In the genomic region with DNA sequence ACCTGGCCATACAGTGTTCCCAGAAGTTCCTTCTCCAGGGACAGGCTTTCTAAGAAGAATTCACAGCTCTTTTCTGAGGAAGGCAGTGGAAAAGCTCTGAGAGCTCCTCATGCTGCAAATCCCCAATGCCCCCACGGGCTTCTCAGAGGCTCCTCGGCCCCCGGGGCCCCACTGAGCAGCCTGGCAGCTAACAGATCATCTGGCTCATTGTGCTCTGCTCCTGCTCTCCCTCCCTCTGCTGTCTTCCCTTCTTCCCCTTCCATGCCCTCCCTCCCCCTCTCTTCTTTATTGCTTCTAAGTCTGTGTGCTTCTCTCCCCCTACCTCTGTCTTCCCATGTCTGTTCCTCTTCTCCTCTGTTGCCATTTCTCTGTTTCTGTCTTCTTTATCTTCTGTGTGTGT, we compare ENCODE assay signal across 11 mouse cellular contexts.
A peak's percentile ranks its signal among the peaks of the same experiment; 100 is the strongest.
DNase-seq lines count a peak whose midpoint lies in the region; ATAC-seq and TF ChIP-seq lines count a peak whose summit lies in the region.
"Had no signal": no experiment of that assay in that cellular context is flagged by ENCODE, and none has a peak within 500 bp of the region (broad histone marks: within the 10 kb centered on the region; RNA-seq: fewer than 3 reads in every experiment).

No protein-coding gene starts in this region.

- 0 out of 2 replicates have a peak overlapping the region, but pooled peaks have one; percentile 4 for H3K9ac ChIP-seq in forebrain, embryonic 11.5 days (ENCODE audit: low read length)
- H3K9ac ChIP-seq in forebrain, embryonic 15.5 days (replicated peaks) = no peak overlapping the region
- no peak overlapping the region for H3K9ac ChIP-seq in stomach, embryonic 14.5 days (replicated peaks; ENCODE audit: low read depth, low read length)
- no peak overlapping the region for H3K9ac ChIP-seq in stomach, postnatal 0 days (ENCODE audit: low read length)
- peak overlapping the region; percentile 34; the same call in 1 of the 2 replicates for H3K9ac ChIP-seq in midbrain, embryonic 11.5 days (ENCODE audit: low read length)
- no peak overlapping the region for H3K9ac ChIP-seq in stomach, embryonic 15.5 days

- H3K9me3 ChIP-seq in forebrain, embryonic 11.5 days (ENCODE audit: control insufficient read depth, low read length) = no peaks in the 10 kb centered on the region
- H3K9me3 ChIP-seq in forebrain, embryonic 15.5 days = no peaks in the 10 kb centered on the region
- no peaks in the 10 kb centered on the region for H3K9me3 ChIP-seq in stomach, embryonic 14.5 days (ENCODE audit: control insufficient read depth, low read depth, low read length)
- no peaks in the 10 kb centered on the region for H3K9me3 ChIP-seq in stomach, postnatal 0 days (ENCODE audit: control insufficient read depth, low read length)
- H3K9me3 ChIP-seq in midbrain, embryonic 11.5 days (ENCODE audit: control insufficient read depth, low read length) = no peaks in the 10 kb centered on the region
- H3K9me3 ChIP-seq in stomach, embryonic 15.5 days = no peaks in the 10 kb centered on the region

- TF ChIP-seq CTCF in stomach, postnatal 0 days (IDR thresholded peaks at IDR 0.05; ENCODE audit: low read depth) = no peak

- no peaks in the 10 kb centered on the region for H3K27me3 ChIP-seq in forebrain, embryonic 11.5 days (ENCODE audit: control insufficient read depth, insufficient read depth, low read length)
- no peaks in the 10 kb centered on the region for H3K27me3 ChIP-seq in forebrain, embryonic 15.5 days
- no peaks in the 10 kb centered on the region for H3K27me3 ChIP-seq in stomach, embryonic 14.5 days (ENCODE audit: control insufficient read depth, insufficient read depth, low read length)
- no peaks in the 10 kb centered on the region for H3K27me3 ChIP-seq in stomach, postnatal 0 days (ENCODE audit: control insufficient read depth, insufficient read depth, low read length)
- H3K27me3 ChIP-seq in midbrain, embryonic 11.5 days (ENCODE audit: control insufficient read depth, insufficient read depth, low read length) = no peaks in the 10 kb centered on the region
- H3K27me3 ChIP-seq in stomach, embryonic 15.5 days (replicated peaks) = no peaks in the 10 kb centered on the region

- H3K27ac ChIP-seq in forebrain, embryonic 11.5 days (ENCODE audit: low read depth, low read length) = no peak overlapping the region; the same call in 1 of the 2 replicates
- H3K27ac ChIP-seq in forebrain, embryonic 15.5 days (replicated peaks) = no peak overlapping the region
- 0 out of 2 replicates have a peak overlapping the region, but pooled peaks have one; percentile 21 for H3K27ac ChIP-seq in stomach, embryonic 14.5 days (ENCODE audit: low read length)
- no peak overlapping the region for H3K27ac ChIP-seq in stomach, postnatal 0 days (replicated peaks)
- no peak overlapping the region for H3K27ac ChIP-seq in midbrain, embryonic 11.5 days (ENCODE audit: low read depth, low read length)
- H3K27ac ChIP-seq in stomach, embryonic 15.5 days = peak overlapping the region; percentile 21; the same call in 1 of the 2 replicates

- DNase-seq in forebrain, embryonic 11.5 days (ENCODE audit: low spot score) = no peak
- DNase-seq in stomach, postnatal 0 days (ENCODE audit: low spot score) = no peak
- DNase-seq in midbrain, embryonic 11.5 days (ENCODE audit: low spot score, missing footprints) = no peak
- DNase-seq: cerebellum, adult 2 months; kidney, adult 18-20 months had no signal

- H3K4me2 ChIP-seq in forebrain, embryonic 11.5 days (ENCODE audit: low read depth, low read length, severe bottlenecking) = no peak overlapping the region
- H3K4me2 ChIP-seq in forebrain, embryonic 15.5 days (replicated peaks) = no peak overlapping the region
- no peak overlapping the region for H3K4me2 ChIP-seq in stomach, embryonic 14.5 days (replicated peaks; ENCODE audit: low read depth, low read length)
- H3K4me2 ChIP-seq in stomach, postnatal 0 days (replicated peaks; ENCODE audit: low read depth) = no peak overlapping the region
- H3K4me2 ChIP-seq in midbrain, embryonic 11.5 days = no peak overlapping the region
- H3K4me2 ChIP-seq in stomach, embryonic 15.5 days = no peak overlapping the region

- 0% methylated on average over 3 of the region's 3 CpGs for WGBS in forebrain, embryonic 11.5 days
- WGBS in forebrain, embryonic 15.5 days = 0% methylated on average over 3 of the region's 3 CpGs
- 2% methylated on average over 3 of the region's 3 CpGs for WGBS in stomach, embryonic 14.5 days
- WGBS in stomach, postnatal 0 days = 3% methylated on average over 3 of the region's 3 CpGs
- WGBS in midbrain, embryonic 11.5 days = 2% methylated on average over 3 of the region's 3 CpGs
- WGBS in stomach, embryonic 15.5 days = 7% methylated on average over 3 of the region's 3 CpGs

- TF ChIP-seq EP300 in stomach, postnatal 0 days (optimal IDR thresholded peaks at IDR 0.05) = no peak

- no peaks in the 10 kb centered on the region for H3K36me3 ChIP-seq in forebrain, embryonic 11.5 days (ENCODE audit: control insufficient read depth, insufficient read depth, low read length)
- no peaks in the 10 kb centered on the region for H3K36me3 ChIP-seq in forebrain, embryonic 15.5 days
- H3K36me3 ChIP-seq in stomach, embryonic 14.5 days (ENCODE audit: control insufficient read depth, insufficient read depth, low read length) = no peaks in the 10 kb centered on the region
- no peaks in the 10 kb centered on the region for H3K36me3 ChIP-seq in stomach, postnatal 0 days (ENCODE audit: control insufficient read depth, insufficient read depth, low read length)
- no peaks in the 10 kb centered on the region for H3K36me3 ChIP-seq in midbrain, embryonic 11.5 days (ENCODE audit: control insufficient read depth, insufficient read depth, low read length)
- H3K36me3 ChIP-seq in stomach, embryonic 15.5 days = no peaks in the 10 kb centered on the region

- H3K4me1 ChIP-seq in forebrain, embryonic 11.5 days (replicated peaks; ENCODE audit: control insufficient read depth, insufficient read depth, low read length) = peaks cover 5% of the 10 kb centered on the region; the same call in 1 of the 2 replicates
- peaks cover 28% of the 10 kb centered on the region for H3K4me1 ChIP-seq in forebrain, embryonic 15.5 days
- peaks cover 12% of the 10 kb centered on the region for H3K4me1 ChIP-seq in stomach, embryonic 14.5 days (ENCODE audit: control insufficient read depth, insufficient read depth, low read length)
- no peaks in the 10 kb centered on the region for H3K4me1 ChIP-seq in stomach, postnatal 0 days (replicated peaks; ENCODE audit: control insufficient read depth, insufficient read depth)
- H3K4me1 ChIP-seq in midbrain, embryonic 11.5 days (ENCODE audit: control insufficient read depth, insufficient read depth, low read length) = peaks cover 9% of the 10 kb centered on the region
- H3K4me1 ChIP-seq in stomach, embryonic 15.5 days = peaks cover 3% of the 10 kb centered on the region; the same call in 1 of the 2 replicates

- H3K4me3 ChIP-seq in forebrain, embryonic 11.5 days (ENCODE audit: low read depth, low read length) = no peak overlapping the region
- H3K4me3 ChIP-seq in forebrain, embryonic 15.5 days = no peak overlapping the region
- no peak overlapping the region for H3K4me3 ChIP-seq in stomach, embryonic 14.5 days (ENCODE audit: low read depth, low read length)
- H3K4me3 ChIP-seq in stomach, postnatal 0 days (ENCODE audit: low read depth, low read length) = no peak overlapping the region
- no peak overlapping the region for H3K4me3 ChIP-seq in midbrain, embryonic 11.5 days (ENCODE audit: low read depth, low read length)
- H3K4me3 ChIP-seq in stomach, embryonic 15.5 days (replicated peaks) = no peak overlapping the region
- H3K4me3 ChIP-seq: erythroblast, embryonic 14.5 days had no signal

- ATAC-seq in forebrain, embryonic 11.5 days (replicated peaks; ENCODE audit: low FRiP score) = no peak
- ATAC-seq in forebrain, embryonic 15.5 days (replicated peaks) = no peak; the same call in 1 of the 2 replicates
- no peak for ATAC-seq in stomach, embryonic 14.5 days (ENCODE audit: insufficient number of reproducible peaks, insufficient read depth, low FRiP score, low read depth)
- no peak for ATAC-seq in stomach, postnatal 0 days (ENCODE audit: low FRiP score, low TSS enrichment)
- peak; percentile 50; the same call in 1 of the 2 replicates for ATAC-seq in midbrain, embryonic 11.5 days (ENCODE audit: low FRiP score)
- no peak for ATAC-seq in stomach, embryonic 15.5 days (ENCODE audit: insufficient read depth, low FRiP score, low read depth)
- ATAC-seq in inflammation-experienced regulatory T-cells, adult 6 months = no peak
- no peak for ATAC-seq in megakaryocyte-erythroid progenitor cell, adult 5-6 weeks (replicated peaks; ENCODE audit: low FRiP score, low TSS enrichment, poor library complexity, severe bottlenecking)

Comparison
In these comparisons a context has a peak if more than half of its experiments do, and no peak if none do; other contexts are left out.
1. H3K27ac ChIP-seq: peak in stomach, embryonic 14.5 days (single experiment) and stomach, embryonic 15.5 days (single experiment); none in forebrain, embryonic 11.5 days (single experiment), forebrain, embryonic 15.5 days (single experiment), stomach, postnatal 0 days (single experiment) and midbrain, embryonic 11.5 days (single experiment).
2. H3K9ac ChIP-seq: peak in forebrain, embryonic 11.5 days (single experiment) and midbrain, embryonic 11.5 days (single experiment); none in forebrain, embryonic 15.5 days (single experiment), stomach, embryonic 14.5 days (single experiment), stomach, postnatal 0 days (single experiment) and stomach, embryonic 15.5 days (single experiment).